Mouse (Mus musculus): ENCODE measurements at regions not wholly inside any gene's neighbourhood (a gene's known extent, or its start where the extent isn't known, plus 50 kb on each side); places are given as distances from the start of the nearest gene placed in this dataset.
A peak's percentile ranks its signal among the peaks of the same experiment; 100 is the strongest.

- no peak for DNase-seq (ENCODE audit: low spot score)
Measured at GRCm38 (mm10) chr3:148658368-148658767, 332.0 kb downstream of the Adgrl2 start.

DNA sequence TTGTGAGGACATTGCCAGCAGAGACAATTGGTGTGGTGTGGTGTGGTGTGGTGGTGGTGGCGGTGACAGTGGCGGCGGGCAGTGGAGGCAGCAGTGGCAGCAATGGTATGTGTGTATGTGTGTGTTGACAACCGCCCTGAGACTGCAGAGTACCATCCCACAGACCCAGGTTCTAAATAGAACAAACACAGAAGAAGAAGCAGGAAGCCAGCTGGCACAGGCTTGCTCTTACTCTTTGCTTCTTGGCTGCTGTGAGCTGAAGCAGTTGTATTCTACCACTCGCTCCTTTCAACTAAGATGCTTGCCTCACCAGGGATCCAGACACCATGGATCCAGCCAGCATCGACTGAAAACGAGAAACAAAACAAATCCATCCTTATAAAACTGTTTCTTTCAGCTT, 334.2 kb downstream of the Adgrl2 start:
- peak; percentile 10 for DNase-seq (ENCODE audit: low spot score)

DNA sequence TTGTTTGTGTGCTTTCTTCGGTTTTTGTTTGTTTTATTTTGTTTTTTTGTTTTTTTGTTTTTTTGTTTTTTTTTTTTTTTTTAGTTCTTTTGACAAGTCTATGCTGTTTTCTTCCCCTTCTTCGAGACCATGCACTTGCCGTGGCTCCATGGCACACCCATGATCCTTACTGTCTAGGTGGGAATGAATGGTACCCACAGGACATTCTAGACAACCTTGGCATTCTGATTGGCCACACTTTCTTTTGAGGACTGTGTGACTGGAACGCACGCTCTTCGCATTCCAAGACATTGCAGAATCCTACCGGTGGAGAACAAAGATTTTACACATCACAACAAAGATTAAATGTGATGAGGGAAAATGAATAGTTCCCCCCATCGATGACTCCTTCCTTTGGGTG, 340.1 kb downstream of the Adgrl2 start:
- DNase-seq (ENCODE audit: low spot score) = no peak

- DNase-seq (ENCODE audit: low spot score) = no peak
Measured at GRCm38 (mm10) chr3:148644924-148645323, 345.4 kb downstream of the Adgrl2 start.

GRCm38 (mm10) chr3:148641581-148641980, 348.8 kb downstream of the Adgrl2 start:
- no peak for DNase-seq (ENCODE audit: low spot score)

- DNase-seq (ENCODE audit: low spot score) = no peak
Measured at GRCm38 (mm10) chr3:148640680-148641101, 349.7 kb downstream of the Adgrl2 start.

DNA sequence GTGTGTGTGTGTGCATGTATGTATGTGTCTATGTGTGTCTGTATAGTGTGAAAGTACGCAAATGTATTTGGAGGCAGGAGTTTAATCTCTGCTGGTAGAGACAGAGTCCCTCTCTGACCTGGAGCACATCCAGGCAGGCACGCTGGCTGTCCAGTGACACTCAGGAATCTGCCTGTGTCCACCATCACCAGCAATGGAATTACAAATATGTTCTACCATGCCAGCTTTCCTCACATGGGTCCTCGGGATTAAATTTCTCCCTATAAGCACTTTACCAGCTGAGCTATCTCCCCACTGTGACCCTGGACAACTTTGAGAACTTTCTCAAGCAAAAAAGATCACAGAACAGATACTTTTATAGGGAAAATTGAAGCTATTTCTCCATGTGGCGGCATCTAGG, 355.3 kb downstream of the Adgrl2 start:
- DNase-seq (ENCODE audit: low spot score) = no peak

DNA sequence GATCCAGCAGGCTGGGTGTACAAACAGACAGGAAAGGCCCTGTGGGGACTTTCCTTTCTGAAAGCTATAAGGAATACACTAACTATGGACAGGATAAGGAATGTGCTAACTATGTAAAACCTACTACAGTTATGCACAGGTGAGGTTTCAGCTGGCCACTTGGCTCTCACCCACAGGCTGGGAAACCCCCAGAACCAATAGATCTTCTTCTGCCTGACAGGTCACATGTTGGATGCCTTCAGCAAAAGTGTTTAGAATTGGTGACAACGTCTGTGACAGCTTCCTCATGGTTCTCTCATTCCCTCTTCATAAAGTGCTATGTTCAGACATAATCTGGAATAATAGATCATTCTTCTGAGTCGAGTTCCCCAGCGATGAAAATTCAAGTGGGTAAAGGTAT, 356.0 kb downstream of the Adgrl2 start:
- no peak for DNase-seq (ENCODE audit: low spot score)

DNA sequence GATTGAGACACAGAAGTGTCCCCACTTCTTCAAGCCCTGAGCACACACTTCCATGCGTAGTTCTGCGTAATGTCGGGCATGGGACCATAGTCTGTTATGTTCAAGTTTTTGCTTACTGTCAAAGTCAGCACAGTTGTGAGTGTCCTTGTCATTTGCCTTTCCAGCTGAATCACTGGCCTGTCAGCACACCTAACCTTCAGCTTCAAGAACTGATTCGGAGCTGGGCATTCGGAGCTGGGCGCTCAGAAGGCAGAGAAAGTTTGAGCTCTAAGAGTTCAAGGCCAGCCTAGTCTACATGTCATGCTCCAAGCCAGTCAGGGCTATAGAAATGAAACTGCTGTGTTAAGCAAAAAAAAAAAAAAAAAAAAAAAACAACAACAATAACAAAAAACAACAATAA, 357.1 kb downstream of the Adgrl2 start:
- DNase-seq (ENCODE audit: low spot score) = no peak

DNA sequence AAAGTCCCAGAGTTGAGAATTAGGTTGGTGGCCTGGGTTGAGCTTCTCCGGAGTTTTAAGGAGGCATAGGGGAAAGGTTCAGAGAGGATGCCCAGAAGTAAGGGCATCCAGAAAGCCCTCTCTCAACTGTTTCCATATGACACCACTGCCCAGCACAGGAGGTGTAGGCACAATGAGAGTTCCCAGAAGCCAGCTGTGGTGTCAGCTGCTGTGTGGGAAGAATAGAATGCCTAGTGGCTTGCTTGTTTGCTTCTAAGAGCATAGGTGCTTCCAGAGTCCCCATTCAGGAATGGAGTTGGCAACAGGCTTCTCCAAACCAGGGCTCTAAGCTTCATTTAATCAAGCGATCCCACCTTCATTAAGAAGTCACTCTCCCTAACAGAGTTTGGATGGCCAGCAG, 357.9 kb downstream of the Adgrl2 start:
- no peak for DNase-seq (ENCODE audit: low spot score)

DNA sequence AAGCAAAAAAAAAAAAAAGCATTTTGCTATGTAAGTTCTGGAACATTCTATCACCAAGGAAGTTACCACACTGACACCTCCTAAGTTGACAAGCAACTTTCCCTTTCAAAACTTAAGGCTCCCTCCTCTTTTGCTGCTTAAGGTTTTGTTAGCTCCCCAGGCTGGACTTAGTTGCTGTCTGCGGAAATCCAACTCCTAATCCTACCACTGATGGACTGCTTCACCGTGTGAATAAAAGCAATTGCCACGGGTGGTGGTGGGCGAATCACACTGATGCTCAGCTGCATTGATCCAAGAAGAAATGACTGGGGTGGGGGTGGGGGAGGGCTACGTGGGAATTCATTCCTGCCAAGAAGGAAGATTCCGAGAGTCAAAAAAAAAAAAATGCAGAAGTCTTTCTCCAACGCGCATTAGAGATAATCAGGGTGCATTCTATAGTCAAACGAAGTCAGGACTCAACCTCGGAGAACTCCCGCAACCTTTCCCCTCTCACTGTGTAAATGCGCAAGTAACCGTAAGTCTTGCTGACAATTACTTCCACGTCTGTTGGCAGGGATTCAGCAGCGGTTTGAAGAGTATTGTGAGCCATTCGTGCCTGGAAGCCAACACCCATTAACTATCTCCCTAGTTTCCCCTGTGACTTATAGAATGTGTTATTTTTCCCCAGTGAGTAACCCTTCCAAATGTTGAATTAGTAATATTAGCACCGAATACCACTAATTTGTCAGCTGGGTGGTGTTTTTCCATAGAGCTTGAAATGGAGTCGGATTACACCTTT, 358.8 kb downstream of the Adgrl2 start:
- no peak for DNase-seq (ENCODE audit: low spot score)

DNA sequence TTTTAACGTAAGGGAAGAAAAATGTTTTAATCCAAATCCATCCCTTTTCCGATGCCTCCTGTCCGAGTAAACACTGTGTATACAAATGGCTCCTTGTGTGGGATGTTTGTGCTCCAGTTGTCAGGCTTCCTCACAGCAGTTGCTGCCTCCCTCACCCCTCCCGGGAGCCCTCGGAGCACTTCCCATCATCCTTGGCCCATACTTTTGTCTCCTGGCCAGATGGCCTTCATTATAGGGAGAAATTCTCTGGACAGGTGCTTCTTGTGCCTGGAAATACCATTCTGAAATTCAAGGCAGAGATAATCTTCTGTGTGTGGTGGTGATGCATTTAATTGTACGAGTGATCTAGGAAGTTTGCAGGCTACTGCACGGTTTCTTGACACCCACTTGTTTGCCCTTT, 359.5 kb downstream of the Adgrl2 start:
- no peak for DNase-seq (ENCODE audit: low spot score)

DNA sequence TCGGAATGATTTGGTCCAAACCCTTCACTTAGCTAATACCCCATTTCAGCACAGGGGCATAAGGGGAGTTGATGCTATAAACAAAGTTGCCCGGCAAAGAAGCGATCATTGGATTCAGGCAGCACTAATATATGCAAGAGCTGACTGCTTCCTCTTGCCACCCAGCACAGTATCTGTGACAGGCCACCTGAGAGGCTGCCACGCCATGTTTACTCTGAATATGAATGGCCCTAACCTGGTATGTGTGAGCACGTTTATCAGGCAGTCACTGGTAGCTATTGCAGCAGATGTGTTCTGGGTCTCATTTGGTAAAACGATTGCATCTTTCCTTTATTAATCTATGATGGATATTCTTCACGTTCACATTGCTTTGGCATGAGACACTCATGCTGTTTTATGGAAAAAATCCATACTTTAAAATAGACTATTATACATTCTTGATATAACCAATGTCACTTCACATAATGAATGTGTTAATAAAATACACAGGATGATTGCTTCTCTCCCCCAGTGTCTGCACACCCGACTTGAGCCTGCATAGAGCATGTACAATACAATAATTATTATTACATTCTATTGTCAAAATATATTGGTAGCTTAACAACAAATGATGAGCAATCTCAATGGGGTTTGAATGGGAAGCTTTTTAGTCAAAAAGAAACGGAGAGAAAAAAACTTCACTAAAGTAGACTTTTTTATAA, 375.2 kb downstream of the Adgrl2 start:
- no peak for DNase-seq (ENCODE audit: low spot score)

DNA sequence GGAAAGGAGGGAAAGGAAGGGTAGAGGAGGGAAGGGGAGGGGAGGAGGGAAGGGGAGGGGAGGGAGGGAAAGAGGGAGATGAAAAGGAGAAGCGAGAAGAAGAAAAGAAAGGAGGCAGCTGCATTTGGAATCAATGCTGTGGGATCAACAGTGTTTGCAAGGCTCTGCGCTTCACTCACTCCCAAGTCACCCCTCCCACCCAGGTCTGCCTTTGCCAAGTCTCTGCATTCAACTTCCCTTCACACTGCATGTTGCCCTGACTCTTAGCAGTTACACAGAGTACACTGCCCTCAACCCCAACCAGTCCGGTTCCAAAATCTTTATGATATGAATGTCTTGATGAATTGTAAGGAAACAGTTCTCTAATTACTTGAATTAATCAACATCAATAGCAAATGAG, 376.9 kb downstream of the Adgrl2 start:
- no peak for DNase-seq (ENCODE audit: low spot score)

GRCm38 (mm10) chr3:148603276-148603675, 387.1 kb downstream of the Adgrl2 start:
- no peak for DNase-seq (ENCODE audit: low spot score)

- DNase-seq (ENCODE audit: low spot score) = no peak
Measured at GRCm38 (mm10) chr3:148602730-148603255, 387.6 kb downstream of the Adgrl2 start.

GRCm38 (mm10) chr3:148595561-148595960, 394.8 kb downstream of the Adgrl2 start:
- DNase-seq (ENCODE audit: low spot score) = no peak

- no peak for DNase-seq (ENCODE audit: low spot score)
Measured at GRCm38 (mm10) chr3:148589556-148589955, 400.8 kb downstream of the Adgrl2 start.

DNA sequence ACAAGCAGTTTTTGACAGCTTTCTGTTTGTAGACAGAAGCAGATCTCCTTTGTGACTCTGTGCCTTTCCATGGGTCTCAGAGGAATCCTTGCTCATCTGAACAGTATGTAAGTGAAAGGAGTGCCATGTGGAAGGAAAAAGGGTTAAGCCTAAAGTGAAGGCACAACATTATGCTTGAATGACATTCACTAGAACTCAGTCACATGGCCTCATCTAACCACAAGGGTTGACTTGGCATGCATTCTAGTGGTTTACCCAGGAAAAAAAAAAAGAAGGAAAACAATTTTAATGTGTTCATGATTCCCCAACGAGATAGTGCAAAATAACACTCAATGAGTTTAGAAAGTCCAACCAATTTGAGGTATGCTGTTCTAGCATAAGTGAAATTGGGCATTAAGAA, 414.6 kb downstream of the Adgrl2 start:
- no peak for DNase-seq (ENCODE audit: low spot score)

DNA sequence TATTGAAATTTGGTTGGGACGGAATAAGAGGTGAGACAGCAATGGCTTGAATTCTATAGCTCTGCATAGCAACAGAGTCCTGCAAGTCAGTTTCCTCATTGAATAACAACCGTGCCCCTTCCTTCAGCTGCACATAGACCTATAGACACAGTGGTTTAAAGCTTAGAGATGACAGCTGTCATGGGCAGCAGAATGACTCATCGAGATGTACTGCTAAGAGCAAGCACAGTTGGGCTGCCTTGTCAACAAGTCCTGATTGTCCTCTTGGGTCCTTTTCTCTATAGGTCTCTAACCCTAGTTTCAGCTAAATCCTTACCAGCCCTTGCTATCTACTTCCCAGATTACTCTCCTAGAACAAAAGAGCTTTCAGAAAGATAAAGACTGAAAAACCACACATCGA, 417.9 kb downstream of the Adgrl2 start:
- DNase-seq (ENCODE audit: low spot score) = no peak

GRCm38 (mm10) chr3:148564716-148565115, 425.6 kb downstream of the Adgrl2 start:
- DNase-seq (ENCODE audit: low spot score) = no peak

GRCm38 (mm10) chr3:148561211-148561610, 429.1 kb downstream of the Adgrl2 start:
- no peak for DNase-seq (ENCODE audit: low spot score)

DNA sequence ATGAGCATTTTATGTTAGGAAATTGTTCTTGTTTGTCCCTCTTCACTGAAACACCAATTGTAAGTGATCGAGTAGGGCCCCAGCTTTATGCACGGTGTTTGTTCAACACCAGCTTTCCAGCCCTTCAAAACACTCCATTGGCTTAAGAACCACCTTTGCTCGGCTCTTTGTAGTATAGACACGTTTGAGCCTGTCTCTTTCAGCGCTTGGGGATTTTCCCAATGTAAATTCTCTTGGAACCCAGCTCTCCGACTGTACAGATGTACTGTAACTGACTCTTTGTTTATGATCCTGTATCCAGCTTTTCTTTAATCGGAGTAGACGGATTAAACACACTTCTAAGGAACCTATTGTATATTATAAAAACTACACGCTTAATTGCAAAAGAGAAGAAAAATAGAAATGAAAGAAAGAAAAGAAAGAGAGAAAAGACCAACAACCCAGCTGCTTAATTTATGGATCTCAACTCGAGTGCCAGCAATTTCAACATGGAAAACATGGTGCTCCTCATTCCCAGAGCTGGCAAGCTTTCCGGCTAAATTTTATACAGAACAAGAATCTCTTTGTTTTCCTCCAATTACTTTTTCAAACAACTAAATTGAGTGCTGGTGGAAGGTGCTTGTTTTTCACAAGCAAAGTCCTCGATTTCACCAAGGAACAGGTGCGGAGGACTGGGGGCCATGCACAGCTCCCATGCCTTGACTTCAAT, 430.4 kb downstream of the Adgrl2 start:
- DNase-seq (ENCODE audit: low spot score) = no peak

Measured in layer of hippocampus, adult 11-12 months (tissue).